Mouse (Mus musculus) forebrain, embryonic 12.5 days (tissue): ENCODE measurements at regions not wholly inside any gene's neighbourhood (a gene's known extent, or its start where the extent isn't known, plus 50 kb on each side); places are given as distances from the start of the nearest gene placed in this dataset.
"Not testable (repeated sequence)": the region's sequence is repeated elsewhere in the genome, so short reads cannot be mapped to it uniquely, and the experiment has no call there.

ENCODE experiments used
- ATAC-seq: fragments of 200-750 bp; cut with Nextera tagmentation; 2 replicates; pipeline ENCODE4 v1.8.0; 2017; ENCODE audit warnings: moderate TSS enrichment; ENCODE audit not compliant: low FRiP score
- H3K27ac ChIP-seq: fragments of 300-500 bp; sonication (generic); 2 replicates; pipeline ENCODE4 v1.5.1; 2016; ENCODE audit warnings: mild to moderate bottlenecking
- H3K27me3 ChIP-seq: fragments of 300-500 bp; sonication (generic); 2 replicates; pipeline ENCODE4 v1.6.1; 2016; ENCODE audit warnings: mild to moderate bottlenecking
- H3K36me3 ChIP-seq: fragments of 300-500 bp; sonication (generic); replicated peaks from 2 replicates; pipeline ENCODE4 v1.6.1; 2016; ENCODE audit warnings: mild to moderate bottlenecking
- H3K4me1 ChIP-seq: fragments of 300-500 bp; sonication (generic); 2 replicates; pipeline ENCODE4 v1.6.1; 2016
- H3K4me2 ChIP-seq: fragments of 300-500 bp; sonication (generic); 2 replicates; pipeline ENCODE4 v1.6.1; 2016; ENCODE audit warnings: mild to moderate bottlenecking, moderate library complexity
- H3K4me3 ChIP-seq: fragments of 300-500 bp; sonication (generic); replicated peaks from 2 replicates; pipeline ENCODE4 v1.5.1; 2016; ENCODE audit warnings: mild to moderate bottlenecking
- H3K9ac ChIP-seq: fragments of 300-500 bp; sonication (generic); 2 replicates; pipeline ENCODE4 v1.6.1; 2016; ENCODE audit warnings: mild to moderate bottlenecking
- H3K9me3 ChIP-seq: fragments of 300-500 bp; sonication (generic); 2 replicates; pipeline ENCODE4 v1.6.1; 2016
- WGBS: fragments of 180-500 bp; shearing (Covaris S2); methylation state at CpG from one replicate; pipeline ENCODE4 v1.1.7; 2016; 5-methylcytosine and 5-hydroxymethylcytosine counted together

- H3K4me1 ChIP-seq, result no peaks in the 10 kb centered on the region
- H3K9me3 ChIP-seq, result no peaks in the 10 kb centered on the region
- no peak overlapping the region for H3K9ac ChIP-seq
- H3K36me3 ChIP-seq, result no peaks in the 10 kb centered on the region
- no peak overlapping the region for H3K4me2 ChIP-seq
- no peak for ATAC-seq
- H3K4me3 ChIP-seq, result no peak overlapping the region
- no peak overlapping the region for H3K27ac ChIP-seq
- H3K27me3 ChIP-seq, result no peaks in the 10 kb centered on the region
- WGBS, result 84% methylated on average over 3 of the region's 3 CpGs
Observed at GRCm38 (mm10) chr8:39355412-39355811, 1319.5 kb upstream of the Adam24 start.

- H3K4me1 ChIP-seq, result no peaks in the 10 kb centered on the region
- H3K27me3 ChIP-seq, result no peaks in the 10 kb centered on the region
- WGBS, result 87% methylated on average over 1 of the region's 1 CpGs
- ATAC-seq, result no peak
- H3K4me3 ChIP-seq, result no peak overlapping the region
- no peak overlapping the region for H3K9ac ChIP-seq
- H3K27ac ChIP-seq, result no peak overlapping the region
- no peak overlapping the region for H3K4me2 ChIP-seq
- no peaks in the 10 kb centered on the region for H3K9me3 ChIP-seq
- H3K36me3 ChIP-seq, result no peaks in the 10 kb centered on the region
Observed at GRCm38 (mm10) chr8:39357111-39357510, 1317.8 kb upstream of the Adam24 start.

GRCm38 (mm10) chr8:39357865-39358264 is 1317.0 kb upstream of the Adam24 start:
- Histone ChIP-seq H3K9ac (no peak overlapping the region), H3K4me3 (no peak overlapping the region), H3K4me2 (no peak overlapping the region), H3K27ac (no peak overlapping the region), H3K27me3 (no peaks in the 10 kb centered on the region), H3K36me3 (no peaks in the 10 kb centered on the region), H3K9me3 (no peaks in the 10 kb centered on the region), H3K4me1 (no peaks in the 10 kb centered on the region)
- ATAC-seq, result no peak
- 96% methylated on average over 3 of the region's 3 CpGs for WGBS

- not testable (repeated sequence) for H3K9ac ChIP-seq, H3K27ac ChIP-seq, H3K4me2 ChIP-seq, H3K27me3 ChIP-seq, H3K9me3 ChIP-seq, H3K4me3 ChIP-seq, H3K36me3 ChIP-seq, H3K4me1 ChIP-seq, ATAC-seq
- WGBS, result 74% methylated on average over 2 of the region's 2 CpGs
Observed at GRCm38 (mm10) chr8:39366346-39366745, 1308.5 kb upstream of the Adam24 start.
